Mouse (Mus musculus): Measurements from ENCODE around the gene Arf3. TPM values are rescaled to one million over a fixed set of nuclear protein-coding genes. Genes with fewer than 3 reads are reported as not detected.

The Arf3 gene
- polyA plus RNA-seq, 1 experiment from 2014 or later: 53.3 TPM

DNA sequence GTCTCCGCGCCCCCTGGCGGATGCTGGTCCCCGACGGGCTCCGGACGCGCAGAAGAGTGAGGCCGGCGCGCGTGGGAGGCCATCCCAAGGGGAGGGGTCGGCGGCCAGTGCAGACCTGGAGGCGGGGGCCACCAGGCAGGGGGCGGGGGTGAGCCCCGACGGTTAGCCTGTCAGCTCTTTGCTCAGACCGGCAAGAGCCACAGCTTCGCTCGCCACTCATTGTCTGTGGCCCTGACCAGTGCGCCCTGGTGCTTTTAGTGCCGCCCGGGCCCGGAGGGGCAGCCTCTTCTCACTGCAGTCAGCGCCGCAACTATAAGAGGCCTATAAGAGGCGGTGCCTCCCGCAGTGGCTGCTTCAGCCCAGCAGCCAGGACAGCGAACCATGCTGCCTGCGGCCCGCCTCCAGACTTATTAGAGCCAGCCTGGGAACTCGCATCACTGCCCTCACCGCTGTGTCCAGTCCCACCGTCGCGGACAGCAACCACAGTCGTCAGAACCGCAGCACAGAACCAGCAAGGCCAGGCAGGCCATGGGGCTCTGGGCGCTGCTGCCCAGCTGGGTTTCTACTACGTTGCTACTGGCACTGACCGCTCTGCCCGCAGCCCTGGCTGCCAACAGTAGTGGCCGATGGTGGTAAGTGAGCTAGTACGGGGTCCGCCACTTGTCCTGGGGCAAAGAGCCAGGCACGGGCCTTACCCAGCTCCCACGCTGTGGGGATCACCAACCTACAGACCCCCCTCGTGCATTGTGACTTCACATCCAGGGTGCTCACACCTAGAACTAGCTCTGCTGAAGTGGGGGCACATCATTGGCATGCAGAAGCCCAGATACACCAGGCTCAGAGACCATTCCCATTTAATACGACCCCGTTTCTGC, 26.9 kb upstream of the Arf3 start, which contains the start of gene Wnt1:
Gene Wnt1 (plus strand): TSS at position 197 of the 875 bp plus-strand sequence.
- no peak within 1 kb of the TSS for H3K9ac ChIP-seq
- H3K4me1 ChIP-seq: peaks cover 35% of the 10 kb centered on the region
- no peaks in the 10 kb centered on the region for H3K9me3 ChIP-seq (replicated peaks)
- peak within 1 kb of the TSS; percentile 44 for H3K4me2 ChIP-seq (replicated peaks)
- peaks cover 86% of the 10 kb centered on the region for H3K27me3 ChIP-seq
- no peak for ATAC-seq (ENCODE audit: insufficient number of reproducible peaks, low FRiP score, low TSS enrichment, low read depth)
- no peak within 1 kb of the TSS for H3K27ac ChIP-seq (replicated peaks)
- no peaks in the 10 kb centered on the region for H3K36me3 ChIP-seq
- peak within 1 kb of the TSS; percentile 28 for H3K4me3 ChIP-seq (replicated peaks)
- WGBS: 2% methylated on average over 51 of the region's 51 CpGs

- Histone ChIP-seq H3K9ac (no peak overlapping the region), H3K4me3 (replicated peaks) (peak overlapping the region; percentile 26; the same call in 1 of the 2 replicates), H3K27me3 (peaks cover 78% of the 10 kb centered on the region), H3K4me2 (replicated peaks) (peak overlapping the region; percentile 29; the same call in 1 of the 2 replicates), H3K27ac (replicated peaks) (no peak overlapping the region), H3K36me3 (no peaks in the 10 kb centered on the region), H3K9me3 (replicated peaks) (no peaks in the 10 kb centered on the region), H3K4me1 (peaks cover 35% of the 10 kb centered on the region)
- ATAC-seq (ENCODE audit: insufficient number of reproducible peaks, low FRiP score, low TSS enrichment, low read depth): no peak
- WGBS: 11% methylated on average over 24 of the region's 24 CpGs
Observed at GRCm38 (mm10) chr15:98788972-98789660, 26.1 kb upstream of the Arf3 start.

DNA sequence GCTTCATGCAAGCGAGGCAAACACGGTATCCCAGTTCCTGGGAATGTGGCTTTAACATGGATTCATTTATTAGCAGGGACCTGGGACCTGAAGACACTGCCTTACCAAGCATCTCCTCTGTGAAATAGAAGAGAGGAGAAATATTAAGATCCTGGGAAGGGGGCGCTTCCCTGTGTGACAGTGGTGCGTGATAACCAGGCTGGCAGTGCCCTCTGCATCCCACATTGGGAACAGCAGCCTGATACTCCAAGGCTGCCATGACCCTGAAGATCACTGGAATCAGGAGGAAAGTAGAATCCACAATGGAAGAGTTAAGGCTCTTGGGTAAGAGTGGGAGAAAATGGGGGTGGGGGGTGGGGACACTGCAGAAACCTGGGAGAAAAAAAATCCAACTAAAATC, 24.9 kb upstream of the Arf3 start:
- peaks cover 66% of the 10 kb centered on the region for H3K27me3 ChIP-seq
- no peak overlapping the region for H3K27ac ChIP-seq (replicated peaks)
- no peak for ATAC-seq (ENCODE audit: insufficient number of reproducible peaks, low FRiP score, low TSS enrichment, low read depth)
- no peak overlapping the region for H3K4me3 ChIP-seq (replicated peaks)
- H3K9ac ChIP-seq: no peak overlapping the region
- 19% methylated on average over 4 of the region's 4 CpGs for WGBS
- no peaks in the 10 kb centered on the region for H3K9me3 ChIP-seq (replicated peaks)
- peaks cover 31% of the 10 kb centered on the region for H3K4me1 ChIP-seq
- no peak overlapping the region for H3K4me2 ChIP-seq (replicated peaks)
- no peaks in the 10 kb centered on the region for H3K36me3 ChIP-seq

- H3K9ac ChIP-seq: no peak overlapping the region
- H3K36me3 ChIP-seq: no peaks in the 10 kb centered on the region
- H3K4me1 ChIP-seq: peaks cover 15% of the 10 kb centered on the region
- 41% methylated on average over 7 of the region's 7 CpGs for WGBS
- no peak overlapping the region for H3K27ac ChIP-seq (replicated peaks)
- peaks cover 60% of the 10 kb centered on the region for H3K27me3 ChIP-seq
- H3K4me2 ChIP-seq (replicated peaks): no peak overlapping the region
- no peak for ATAC-seq (ENCODE audit: insufficient number of reproducible peaks, low FRiP score, low TSS enrichment, low read depth)
- H3K4me3 ChIP-seq (replicated peaks): no peak overlapping the region
- H3K9me3 ChIP-seq (replicated peaks): no peaks in the 10 kb centered on the region
Observed at GRCm38 (mm10) chr15:98785744-98786143, 22.7 kb upstream of the Arf3 start.

DNA sequence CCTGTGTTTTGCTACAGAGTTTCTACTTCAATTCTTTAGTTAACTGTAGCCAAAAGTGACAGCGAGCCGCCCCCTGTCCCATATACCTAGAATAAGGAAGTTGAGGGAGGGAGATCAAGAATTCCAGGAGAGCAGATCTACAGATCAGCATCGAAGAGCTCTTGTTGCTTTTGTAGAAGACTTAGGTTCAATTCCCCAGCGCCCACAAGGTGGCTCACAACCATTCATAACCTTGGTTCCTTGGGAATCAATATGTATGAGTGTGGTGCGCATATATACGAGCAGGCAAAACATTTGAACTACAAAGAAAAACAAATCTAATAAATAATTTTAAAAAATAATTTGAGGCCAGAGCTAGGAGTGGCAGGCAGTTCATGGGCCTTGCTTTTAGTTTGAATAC, 18.2 kb upstream of the Arf3 start:
- Histone ChIP-seq H3K36me3 (no peaks in the 10 kb centered on the region), H3K9ac (no peak overlapping the region), H3K4me1 (peaks cover 42% of the 10 kb centered on the region), H3K9me3 (replicated peaks) (no peaks in the 10 kb centered on the region), H3K4me3 (replicated peaks) (no peak overlapping the region), H3K4me2 (replicated peaks) (no peak overlapping the region), H3K27ac (replicated peaks) (no peak overlapping the region; the same call in 1 of the 2 replicates), H3K27me3 (peaks cover 67% of the 10 kb centered on the region)
- no peak for ATAC-seq (ENCODE audit: insufficient number of reproducible peaks, low FRiP score, low TSS enrichment, low read depth)
- WGBS: 26% methylated on average over 6 of the region's 6 CpGs

DNA sequence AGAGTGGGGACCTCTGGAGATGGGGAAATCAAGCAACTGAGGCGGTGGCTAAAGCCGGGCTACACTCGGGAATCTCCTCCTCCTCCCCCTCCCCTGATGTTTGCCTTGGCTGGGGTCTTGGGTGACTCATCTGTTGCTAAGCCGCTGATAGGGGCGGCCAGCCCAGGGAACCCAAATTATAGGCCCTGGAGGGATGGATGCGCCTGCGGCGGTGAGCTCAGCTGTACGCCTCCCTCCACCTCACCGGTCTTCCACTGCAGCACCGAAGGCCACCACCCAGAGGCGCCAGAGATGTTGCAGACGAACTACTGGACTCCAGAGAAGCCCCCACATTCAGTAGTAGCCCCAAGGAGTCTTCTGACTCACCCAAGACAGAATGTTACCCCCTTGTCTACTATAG, 17.6 kb upstream of the Arf3 start:
- H3K4me2 ChIP-seq (replicated peaks): no peak overlapping the region; the same call in 1 of the 2 replicates
- 5% methylated on average over 13 of the region's 13 CpGs for WGBS
- peaks cover 71% of the 10 kb centered on the region for H3K27me3 ChIP-seq
- H3K27ac ChIP-seq (replicated peaks): no peak overlapping the region; the same call in 1 of the 2 replicates
- peaks cover 48% of the 10 kb centered on the region for H3K4me1 ChIP-seq
- no peak overlapping the region for H3K9ac ChIP-seq
- ATAC-seq (ENCODE audit: insufficient number of reproducible peaks, low FRiP score, low TSS enrichment, low read depth): peak; percentile 64; the same call in 1 of the 2 replicates
- H3K9me3 ChIP-seq (replicated peaks): no peaks in the 10 kb centered on the region
- H3K4me3 ChIP-seq (replicated peaks): no peak overlapping the region
- no peaks in the 10 kb centered on the region for H3K36me3 ChIP-seq

DNA sequence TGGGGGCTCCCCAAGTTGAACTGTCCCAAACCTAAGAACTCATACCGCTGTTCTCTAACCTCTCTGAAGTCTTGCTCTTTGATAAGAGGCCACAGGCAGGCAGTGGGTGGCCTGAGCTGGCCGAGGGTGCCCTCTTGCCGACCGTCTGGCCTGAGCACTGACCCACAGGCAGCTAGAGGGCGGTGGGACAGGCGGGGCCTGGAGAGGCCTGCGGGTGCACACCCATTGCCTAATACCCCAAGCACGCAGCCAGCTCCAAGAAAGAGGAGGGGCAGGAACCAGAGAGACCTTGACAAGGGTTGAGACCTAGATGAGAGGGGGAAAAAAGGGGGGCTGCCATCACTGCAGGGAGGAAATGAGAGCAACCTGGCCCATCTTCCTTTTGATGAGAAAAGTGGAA, 17.1 kb upstream of the Arf3 start:
- H3K9ac ChIP-seq: no peak overlapping the region
- H3K4me3 ChIP-seq (replicated peaks): no peak overlapping the region
- no peak overlapping the region; the same call in 1 of the 2 replicates for H3K4me2 ChIP-seq (replicated peaks)
- ATAC-seq (ENCODE audit: insufficient number of reproducible peaks, low FRiP score, low TSS enrichment, low read depth): no peak
- WGBS: 5% methylated on average over 8 of the region's 8 CpGs
- H3K36me3 ChIP-seq: no peaks in the 10 kb centered on the region
- H3K4me1 ChIP-seq: peaks cover 50% of the 10 kb centered on the region
- H3K27ac ChIP-seq (replicated peaks): no peak overlapping the region
- H3K9me3 ChIP-seq (replicated peaks): no peaks in the 10 kb centered on the region
- peaks cover 72% of the 10 kb centered on the region for H3K27me3 ChIP-seq

DNA sequence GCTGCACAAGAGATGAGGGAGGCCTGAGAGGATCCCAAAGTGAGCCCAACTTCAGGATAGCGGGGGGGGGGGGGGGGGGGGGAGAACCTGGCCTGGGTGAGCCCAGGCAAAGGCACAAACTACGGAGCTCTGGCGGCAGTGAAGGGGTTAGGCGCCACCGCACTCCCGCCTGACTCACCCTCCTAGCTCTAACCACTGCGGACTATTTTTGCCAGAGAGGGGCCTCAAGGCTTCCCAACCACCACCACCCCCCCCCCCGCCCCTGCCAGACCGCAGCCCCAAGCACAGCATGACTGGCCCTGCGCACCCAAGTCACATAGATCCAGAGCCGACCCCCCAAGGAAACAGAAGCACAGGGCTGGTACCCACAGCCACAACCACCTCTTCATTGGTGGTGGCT, 15.8 kb upstream of the Arf3 start:
- Histone ChIP-seq H3K4me3 (replicated peaks) (peak overlapping the region; percentile 38; the same call in 1 of the 2 replicates), H3K9me3 (replicated peaks) (no peaks in the 10 kb centered on the region), H3K36me3 (no peaks in the 10 kb centered on the region), H3K4me1 (peaks cover 56% of the 10 kb centered on the region), H3K27ac (replicated peaks) (no peak overlapping the region), H3K27me3 (peaks cover 85% of the 10 kb centered on the region), H3K4me2 (replicated peaks) (peak overlapping the region; percentile 47; the same call in 1 of the 2 replicates), H3K9ac (no peak overlapping the region)
- no peak for ATAC-seq (ENCODE audit: insufficient number of reproducible peaks, low FRiP score, low TSS enrichment, low read depth)
- 8% methylated on average over 8 of the region's 11 CpGs for WGBS

DNA sequence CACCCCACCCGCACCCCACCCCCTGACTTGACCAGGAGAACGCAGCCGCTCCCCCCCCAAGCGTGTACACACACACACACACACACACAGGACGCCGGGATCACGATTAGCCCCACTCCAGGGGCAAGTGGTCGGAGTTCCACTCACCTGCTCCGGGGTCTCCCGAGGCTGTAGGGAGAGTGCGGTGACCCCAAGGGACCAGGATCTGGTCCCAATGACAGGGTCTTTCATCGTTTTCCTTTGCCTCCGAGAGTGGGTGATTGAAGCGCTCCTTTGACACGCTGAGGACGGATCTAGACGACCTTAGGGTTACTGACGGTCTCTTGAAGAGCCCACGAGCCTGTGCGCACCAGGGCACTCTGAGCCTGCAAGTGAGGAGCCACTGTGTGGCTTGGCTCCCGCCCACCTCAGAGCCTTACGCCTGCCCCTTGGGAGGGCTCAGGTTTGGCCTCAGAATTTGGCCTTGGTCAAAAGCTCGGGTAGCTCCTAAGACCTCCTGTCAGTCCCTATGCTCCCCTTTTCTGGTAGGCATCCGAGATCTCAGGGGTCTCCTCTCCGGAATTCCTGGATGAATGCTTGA, 15.3 kb upstream of the Arf3 start:
- Histone ChIP-seq H3K4me1 (peaks cover 57% of the 10 kb centered on the region), H3K9ac (peak overlapping the region; percentile 10; the same call in 1 of the 2 replicates), H3K4me2 (replicated peaks) (peak overlapping the region; percentile 47), H3K4me3 (replicated peaks) (peak overlapping the region; percentile 38), H3K27ac (replicated peaks) (0 out of 2 replicates have a peak overlapping the region, but pooled peaks have one; percentile 17), H3K27me3 (peaks cover 87% of the 10 kb centered on the region), H3K9me3 (replicated peaks) (no peaks in the 10 kb centered on the region), H3K36me3 (no peaks in the 10 kb centered on the region)
- under 1% methylated on average over 25 of the region's 25 CpGs for WGBS
- no peak for ATAC-seq (ENCODE audit: insufficient number of reproducible peaks, low FRiP score, low TSS enrichment, low read depth)

GRCm38 (mm10) chr15:98777762-98778161, 14.7 kb upstream of the Arf3 start, which contains the start of gene Wnt10b:
Wnt10b (minus strand) TSS chr15:98778150.
- peaks cover 59% of the 10 kb centered on the region for H3K4me1 ChIP-seq
- H3K9ac ChIP-seq: peak within 1 kb of the TSS; percentile 10
- H3K36me3 ChIP-seq: no peaks in the 10 kb centered on the region
- peak within 1 kb of the TSS; percentile 38 for H3K4me3 ChIP-seq (replicated peaks)
- peak within 1 kb of the TSS; percentile 56 for H3K27ac ChIP-seq (replicated peaks)
- H3K4me2 ChIP-seq (replicated peaks): peak within 1 kb of the TSS; percentile 47
- H3K9me3 ChIP-seq (replicated peaks): no peaks in the 10 kb centered on the region
- WGBS: under 1% methylated on average over 33 of the region's 33 CpGs
- no peak for ATAC-seq (ENCODE audit: insufficient number of reproducible peaks, low FRiP score, low TSS enrichment, low read depth)
- peaks cover 90% of the 10 kb centered on the region for H3K27me3 ChIP-seq

All from embryonic facial prominence, embryonic 15.5 days (tissue).